Mouse (Mus musculus) forebrain, embryonic 13.5 days (tissue): Measurements from ENCODE around the gene Tdrkh. TPM values are rescaled to one million over a fixed set of nuclear protein-coding genes. Genes with fewer than 3 reads are reported as not detected.

Source experiments
- ATAC-seq: fragments of 200-750 bp; cut with Nextera tagmentation; 2 replicates; pipeline ENCODE4 v1.8.0; 2017
- H3K27ac ChIP-seq: fragments of 300-500 bp; sonication (generic); 2 replicates; pipeline ENCODE4 v1.5.1; 2015; ENCODE audit warnings: inconsistent platforms, mild to moderate bottlenecking, moderate library complexity
- H3K27me3 ChIP-seq: fragments of 300-500 bp; sonication (generic); 2 replicates; pipeline ENCODE4 v1.6.1; 2015; ENCODE audit warnings: mild to moderate bottlenecking, inconsistent platforms
- H3K36me3 ChIP-seq: fragments of 300-500 bp; sonication (generic); 2 replicates; pipeline ENCODE4 v1.6.1; 2015; ENCODE audit warnings: mild to moderate bottlenecking, inconsistent platforms; ENCODE audit not compliant: poor library complexity, severe bottlenecking
- H3K4me1 ChIP-seq: fragments of 300-500 bp; sonication (generic); 2 replicates; pipeline ENCODE4 v1.6.1; 2015; ENCODE audit warnings: inconsistent platforms
- H3K4me2 ChIP-seq: fragments of 300-500 bp; sonication (generic); 2 replicates; pipeline ENCODE4 v1.6.1; 2015; ENCODE audit warnings: inconsistent platforms, mild to moderate bottlenecking, moderate library complexity
- H3K4me3 ChIP-seq: fragments of 300-500 bp; sonication (generic); 2 replicates; pipeline ENCODE4 v1.5.1; 2015; ENCODE audit warnings: mild to moderate bottlenecking, inconsistent platforms
- H3K9ac ChIP-seq: fragments of 300-500 bp; sonication (generic); 2 replicates; pipeline ENCODE4 v1.6.1; 2015; ENCODE audit warnings: mild to moderate bottlenecking, inconsistent platforms
- H3K9me3 ChIP-seq: fragments of 300-500 bp; sonication (generic); replicated peaks from 2 replicates; pipeline ENCODE4 v1.6.1; 2016; ENCODE audit warnings: inconsistent platforms
- WGBS: fragments of 180-500 bp; shearing (Covaris S2); methylation state at CpG from one replicate; pipeline ENCODE4 v1.1.7; 2015; 5-methylcytosine and 5-hydroxymethylcytosine counted together
- polyA plus RNA-seq: library from polyadenylated mRNA; unstranded; fragments of >200 nt; fragmentation: Nextera tagmentation; extraction: Ambion mirVana; gene quantifications from 2 replicates; pipeline ENCODE4 v1.2.1, GENCODE M21; 2015

The Tdrkh gene
- polyA plus RNA-seq, 1 experiment from 2014 or later: 66.4 TPM

- H3K27ac ChIP-seq: no peak overlapping the region
- no peak overlapping the region for H3K9ac ChIP-seq
- H3K4me1 ChIP-seq: peaks cover 52% of the 10 kb centered on the region
- no peak overlapping the region for H3K4me2 ChIP-seq
- 52% methylated on average over 3 of the region's 3 CpGs for WGBS
- H3K27me3 ChIP-seq: peaks cover 4% of the 10 kb centered on the region; the same call in 1 of the 2 replicates
- no peaks in the 10 kb centered on the region for H3K9me3 ChIP-seq
- ATAC-seq: no peak
- no peak overlapping the region for H3K4me3 ChIP-seq
- H3K36me3 ChIP-seq: no peaks in the 10 kb centered on the region
Measured at GRCm38 (mm10) chr3:94468931-94469330, 55.9 kb downstream of the Tdrkh start.

DNA sequence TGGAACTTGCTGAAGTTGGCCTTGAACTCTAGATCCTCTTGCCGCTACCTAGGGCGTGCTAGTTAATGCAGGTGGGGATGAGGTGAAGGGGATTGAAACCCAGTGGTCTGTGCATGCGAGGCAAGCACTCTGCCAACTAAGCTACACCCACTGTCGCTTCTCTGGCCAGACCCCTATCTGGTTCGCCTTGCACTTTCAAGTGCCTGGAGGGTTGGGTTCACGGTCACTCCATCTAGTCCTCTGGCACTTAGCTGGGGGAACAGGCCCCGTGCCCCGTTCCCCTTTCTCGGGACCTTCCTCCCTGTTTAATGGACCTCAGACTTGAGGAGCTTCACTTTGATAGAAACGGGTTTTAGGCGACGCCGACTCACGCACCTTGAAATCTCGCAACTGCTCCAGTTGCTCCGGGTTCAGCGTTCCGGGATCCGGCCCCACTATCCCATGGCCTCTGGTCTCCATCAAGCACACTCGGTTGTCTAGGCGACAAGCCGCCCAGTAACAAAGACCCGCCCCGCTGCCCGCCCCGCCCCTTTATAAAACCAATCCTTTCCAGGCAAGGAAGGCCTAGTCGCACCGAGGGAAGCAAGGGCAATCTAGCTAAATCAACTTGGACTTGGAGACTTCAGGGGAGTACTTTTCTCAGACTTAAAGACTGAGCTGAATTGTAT is 59.5 kb downstream of the Tdrkh start:
- H3K36me3 ChIP-seq: no peaks in the 10 kb centered on the region
- H3K4me3 ChIP-seq: peak overlapping the region; percentile 21
- 11% methylated on average over 28 of the region's 28 CpGs for WGBS
- 0 out of 2 replicates have a peak overlapping the region, but pooled peaks have one; percentile 17 for H3K27ac ChIP-seq
- peaks cover 39% of the 10 kb centered on the region for H3K4me1 ChIP-seq
- peak; percentile 71 for ATAC-seq
- 0 out of 2 replicates have a peak overlapping the region, but pooled peaks have one; percentile 6 for H3K9ac ChIP-seq
- peak overlapping the region; percentile 55 for H3K4me2 ChIP-seq
- no peaks in the 10 kb centered on the region for H3K9me3 ChIP-seq
- H3K27me3 ChIP-seq: peaks cover 4% of the 10 kb centered on the region; the same call in 1 of the 2 replicates

GRCm38 (mm10) chr3:94473115-94473505 is 60.0 kb downstream of the Tdrkh start:
- H3K9ac ChIP-seq: 0 out of 2 replicates have a peak overlapping the region, but pooled peaks have one; percentile 3

GRCm38 (mm10) chr3:94473567-94474232 is 60.6 kb downstream of the Tdrkh start:
- WGBS: 73% methylated on average over 5 of the region's 5 CpGs
- H3K27ac ChIP-seq: no peak overlapping the region; the same call in 1 of the 2 replicates
- H3K36me3 ChIP-seq: no peaks in the 10 kb centered on the region
- no peak overlapping the region for H3K4me2 ChIP-seq
- H3K9me3 ChIP-seq: no peaks in the 10 kb centered on the region
- ATAC-seq: no peak
- peaks cover 44% of the 10 kb centered on the region for H3K4me1 ChIP-seq
- 0 out of 2 replicates have a peak overlapping the region, but pooled peaks have one; percentile 18 for H3K9ac ChIP-seq
- H3K4me3 ChIP-seq: no peak overlapping the region
- no peaks in the 10 kb centered on the region for H3K27me3 ChIP-seq

More at GRCm38 (mm10) chr3:94473115-94473505, 60.0 kb downstream of the Tdrkh start:
- peak overlapping the region; percentile 17; the same call in 1 of the 2 replicates for H3K27ac ChIP-seq
- no peak for ATAC-seq
- H3K4me1 ChIP-seq: peaks cover 41% of the 10 kb centered on the region
- 46% methylated on average over 10 of the region's 10 CpGs for WGBS
- H3K4me3 ChIP-seq: no peak overlapping the region
- peak overlapping the region; percentile 55 for H3K4me2 ChIP-seq
- H3K27me3 ChIP-seq: peaks cover 3% of the 10 kb centered on the region; the same call in 1 of the 2 replicates
- H3K36me3 ChIP-seq: no peaks in the 10 kb centered on the region
- H3K9me3 ChIP-seq: no peaks in the 10 kb centered on the region

- WGBS: 62% methylated on average over 8 of the region's 8 CpGs
- Histone ChIP-seq H3K27ac (0 out of 2 replicates have a peak overlapping the region, but pooled peaks have one; percentile 20), H3K36me3 (peaks cover 11% of the 10 kb centered on the region; the same call in 1 of the 2 replicates), H3K27me3 (no peaks in the 10 kb centered on the region), H3K9ac (no peak overlapping the region), H3K4me1 (peaks cover 68% of the 10 kb centered on the region), H3K9me3 (no peaks in the 10 kb centered on the region), H3K4me3 (no peak overlapping the region), H3K4me2 (no peak overlapping the region)
- ATAC-seq: no peak
Measured at GRCm38 (mm10) chr3:94476301-94477035, 63.4 kb downstream of the Tdrkh start.

DNA sequence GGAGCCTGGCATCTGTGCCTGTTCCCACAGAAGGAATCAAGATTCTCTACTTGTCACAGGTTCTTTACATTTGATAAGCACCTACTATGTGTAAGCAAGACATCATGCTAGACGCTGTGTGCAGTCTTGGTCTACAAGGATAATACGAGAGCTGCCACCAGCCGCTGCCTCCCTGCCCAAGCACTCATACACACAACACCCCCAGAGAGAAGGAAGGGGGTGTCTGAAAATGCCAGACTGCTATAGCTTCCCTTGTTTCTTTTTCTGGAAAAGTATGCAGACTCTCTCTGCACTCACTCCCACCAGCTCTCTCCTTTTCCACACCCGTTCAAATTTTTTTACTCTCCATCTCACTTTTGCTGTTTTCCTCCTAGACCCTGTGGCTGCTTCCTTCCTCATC is 64.4 kb downstream of the Tdrkh start:
- Histone ChIP-seq H3K27ac (peak overlapping the region; percentile 88), H3K27me3 (no peaks in the 10 kb centered on the region), H3K4me2 (peak overlapping the region; percentile 79), H3K9me3 (no peaks in the 10 kb centered on the region), H3K36me3 (peaks cover 20% of the 10 kb centered on the region; the same call in 1 of the 2 replicates), H3K4me1 (peaks cover 73% of the 10 kb centered on the region), H3K9ac (peak overlapping the region; percentile 92), H3K4me3 (peak overlapping the region; percentile 69)
- peak; percentile 9 for ATAC-seq
- WGBS: 16% methylated on average over 4 of the region's 4 CpGs

DNA sequence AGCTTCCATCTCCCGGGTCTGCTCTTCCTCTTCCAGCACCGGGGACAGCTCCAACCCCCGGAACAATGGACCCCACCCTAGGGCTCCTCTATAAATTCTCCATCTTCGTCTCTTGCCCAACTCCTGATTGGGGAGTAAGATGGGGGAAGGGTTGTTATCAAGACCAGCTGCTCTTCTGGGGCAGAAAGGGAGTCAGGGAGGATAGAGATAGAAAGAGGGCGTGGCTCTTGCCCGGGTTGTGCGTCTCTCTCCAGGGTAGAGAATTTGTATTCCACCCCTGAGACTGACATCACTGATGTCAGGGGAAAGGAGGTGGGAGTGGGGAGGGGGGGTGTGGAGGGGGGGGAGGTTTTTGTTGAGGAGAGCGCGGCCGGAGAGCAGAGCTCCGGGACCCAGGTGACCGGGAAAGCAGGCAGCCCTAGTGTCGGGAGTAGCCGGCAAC is 64.9 kb downstream of the Tdrkh start, which contains the start of gene Celf3:
TSS of gene Celf3 (plus strand) at position 315 of the 442 bp plus-strand sequence.
- Histone ChIP-seq H3K4me1 (peaks cover 73% of the 10 kb centered on the region), H3K27ac (peak within 1 kb of the TSS; percentile 88), H3K4me3 (peak within 1 kb of the TSS; percentile 69), H3K9ac (peak within 1 kb of the TSS; percentile 92), H3K9me3 (no peaks in the 10 kb centered on the region), H3K4me2 (peak within 1 kb of the TSS; percentile 79), H3K27me3 (no peaks in the 10 kb centered on the region), H3K36me3 (peaks cover 25% of the 10 kb centered on the region; the same call in 1 of the 2 replicates)
- peak; percentile 95 for ATAC-seq
- under 1% methylated on average over 13 of the region's 14 CpGs for WGBS

DNA sequence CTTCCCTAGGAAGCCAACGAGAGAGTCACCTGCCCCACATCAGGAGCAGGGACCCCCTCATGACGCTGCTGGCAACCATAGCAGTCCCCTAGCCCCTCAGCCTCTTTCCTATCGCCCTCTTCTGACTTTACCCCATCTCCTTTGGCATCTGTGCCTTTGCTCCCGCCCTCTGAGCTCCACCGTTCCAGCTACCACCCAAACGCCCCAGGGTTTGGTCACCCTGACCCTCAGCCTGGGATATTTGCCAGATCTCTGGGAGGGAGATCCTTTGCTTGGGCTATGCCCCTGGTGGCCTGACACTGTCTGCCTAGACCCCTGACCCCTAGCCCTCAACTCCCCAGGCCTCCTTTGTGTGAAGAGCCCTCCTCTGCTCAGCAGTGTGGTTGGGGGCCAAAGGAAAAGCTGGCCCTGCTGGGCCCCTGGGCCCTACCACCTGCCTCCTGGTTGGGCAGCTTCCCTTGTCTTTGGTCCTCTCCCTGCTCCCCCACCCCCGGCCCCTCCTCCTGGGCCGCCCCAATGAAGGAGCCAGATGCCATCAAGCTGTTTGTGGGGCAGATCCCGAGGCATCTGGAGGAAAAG is 65.6 kb downstream of the Tdrkh start:
- H3K4me3 ChIP-seq: peak overlapping the region; percentile 69
- peaks cover 26% of the 10 kb centered on the region; the same call in 1 of the 2 replicates for H3K36me3 ChIP-seq
- H3K27me3 ChIP-seq: no peaks in the 10 kb centered on the region
- WGBS: 5% methylated on average over 9 of the region's 9 CpGs
- H3K4me2 ChIP-seq: peak overlapping the region; percentile 79
- ATAC-seq: peak; percentile 6
- H3K9me3 ChIP-seq: no peaks in the 10 kb centered on the region
- peak overlapping the region; percentile 88 for H3K27ac ChIP-seq
- peak overlapping the region; percentile 92 for H3K9ac ChIP-seq
- H3K4me1 ChIP-seq: peaks cover 73% of the 10 kb centered on the region

- Histone ChIP-seq H3K9me3 (no peaks in the 10 kb centered on the region), H3K27me3 (no peaks in the 10 kb centered on the region), H3K4me2 (peak overlapping the region; percentile 79), H3K4me3 (peak overlapping the region; percentile 69), H3K9ac (peak overlapping the region; percentile 92), H3K36me3 (peaks cover 26% of the 10 kb centered on the region; the same call in 1 of the 2 replicates), H3K27ac (peak overlapping the region; percentile 88), H3K4me1 (peaks cover 80% of the 10 kb centered on the region)
- no peak for ATAC-seq
- WGBS: 18% methylated on average over 11 of the region's 11 CpGs
Measured at GRCm38 (mm10) chr3:94479564-94479963, 66.5 kb downstream of the Tdrkh start.

- WGBS: 16% methylated on average over 16 of the region's 16 CpGs
- Histone ChIP-seq H3K9me3 (no peaks in the 10 kb centered on the region), H3K9ac (peak within 1 kb of the TSS; percentile 92)
Measured at GRCm38 (mm10) chr3:94480291-94480884, 67.3 kb downstream of the Tdrkh start, which contains the start of gene Riiad1. TSS of gene Riiad1 (minus strand) at chr3:94480341.

DNA sequence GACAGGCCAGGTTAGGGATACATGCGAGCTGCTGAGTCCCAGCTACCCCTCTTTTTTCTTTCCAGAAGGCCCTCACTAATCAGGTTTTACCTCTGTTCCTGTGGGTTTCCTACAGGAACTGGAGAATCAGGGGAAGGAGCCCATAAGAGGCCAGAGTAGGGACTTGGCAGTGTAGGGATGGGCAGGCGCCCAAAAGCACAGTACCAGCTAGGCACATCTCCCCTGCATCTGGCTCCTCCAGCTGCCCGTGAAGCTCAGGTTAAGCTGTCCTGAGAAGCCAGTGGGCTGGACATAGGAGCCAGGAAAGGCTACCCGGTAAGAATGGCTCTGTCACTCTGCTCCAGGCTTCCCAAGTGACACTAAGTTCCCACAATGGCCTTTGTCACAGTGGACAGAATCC is 68.4 kb downstream of the Tdrkh start:
- peaks cover 38% of the 10 kb centered on the region for H3K36me3 ChIP-seq
- 57% methylated on average over 4 of the region's 4 CpGs for WGBS
- H3K9ac ChIP-seq: no peak overlapping the region
- peak overlapping the region; percentile 79 for H3K4me2 ChIP-seq
- H3K27me3 ChIP-seq: no peaks in the 10 kb centered on the region
- peaks cover 92% of the 10 kb centered on the region for H3K4me1 ChIP-seq
- H3K9me3 ChIP-seq: no peaks in the 10 kb centered on the region
- no peak overlapping the region for H3K4me3 ChIP-seq
- H3K27ac ChIP-seq: no peak overlapping the region
- no peak for ATAC-seq

More at GRCm38 (mm10) chr3:94480291-94480884, 67.3 kb downstream of the Tdrkh start, which contains the start of gene Riiad1:
- Histone ChIP-seq H3K27me3 (no peaks in the 10 kb centered on the region), H3K4me3 (peak within 1 kb of the TSS; percentile 69), H3K4me1 (peaks cover 88% of the 10 kb centered on the region), H3K4me2 (peak within 1 kb of the TSS; percentile 79), H3K27ac (peak within 1 kb of the TSS; percentile 88), H3K36me3 (peaks cover 29% of the 10 kb centered on the region)
- ATAC-seq: no peak
